Mouse (Mus musculus): ENCODE data around the gene Pxylp1. TPM values are rescaled to one million over a fixed set of nuclear protein-coding genes. Genes with fewer than 3 reads are reported as not detected.

Gene Pxylp1
- 6.6 and 9.3 TPM in 2 replicates for polyA plus RNA-seq (2012)

DNA sequence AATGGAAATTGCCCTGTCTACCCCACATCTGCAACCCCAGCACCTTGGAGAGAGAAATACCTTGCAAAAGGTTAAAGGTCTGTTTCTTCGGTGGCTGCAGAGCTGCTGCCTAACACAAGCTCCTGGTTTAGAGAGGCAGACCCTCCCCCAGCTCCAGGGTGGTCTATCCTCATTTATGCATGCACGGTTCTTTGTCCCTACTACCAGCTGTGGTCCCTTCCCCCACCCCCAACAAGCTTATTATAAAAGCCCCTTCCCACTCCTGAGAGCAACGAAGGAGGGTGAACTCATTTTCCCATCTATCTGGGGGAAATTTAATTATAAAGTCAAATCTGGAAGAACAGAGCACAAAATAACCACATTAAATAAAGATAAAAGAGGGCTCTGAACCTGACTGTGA lies at the start of gene Pxylp1:
Pxylp1 (minus strand) TSS at position 124 of the 400 bp plus-strand sequence.

Other genes starting within 250 kb of the Pxylp1 start
- gene Zbtb38, start 139.8 kb downstream of the Pxylp1 start, polyA plus RNA-seq (2012): 3.6 and 4.4 TPM in 2 replicates
- gene Spsb4, start 126.2 kb upstream of the Pxylp1 start, polyA plus RNA-seq (2012): 1.8 and 3.3 TPM in 2 replicates
- 4.1 and 4.6 TPM in 2 replicates for gene Slc25a36, start 218.5 kb upstream of the Pxylp1 start, polyA plus RNA-seq (2012)